Mouse (Mus musculus) neural tube, embryonic 13.5 days (tissue): ENCODE results near the gene 1700129C05Rik. TPM values are rescaled to one million over a fixed set of nuclear protein-coding genes. Genes with fewer than 3 reads are reported as not detected.

ENCODE experiments used
- ATAC-seq: fragments of 200-750 bp; cut with Nextera tagmentation; 2 replicates; pipeline ENCODE4 v1.8.0; 2017; ENCODE audit warnings: low read depth, mild to moderate bottlenecking, moderate TSS enrichment, moderate library complexity
- H3K27ac ChIP-seq: fragments of 300-500 bp; sonication (generic); replicated peaks from 2 replicates; pipeline ENCODE4 v1.5.1; 2015; ENCODE audit warnings: moderate library complexity, mild to moderate bottlenecking, inconsistent platforms
- H3K27me3 ChIP-seq: fragments of 300-500 bp; sonication (generic); 2 replicates; pipeline ENCODE4 v1.6.1; 2015; ENCODE audit warnings: mild to moderate bottlenecking, inconsistent platforms
- H3K36me3 ChIP-seq: fragments of 300-500 bp; sonication (generic); 2 replicates; pipeline ENCODE4 v1.6.1; 2015; ENCODE audit warnings: mild to moderate bottlenecking, inconsistent platforms
- H3K4me1 ChIP-seq: fragments of 300-500 bp; sonication (generic); replicated peaks from 2 replicates; pipeline ENCODE4 v1.6.1; 2015; ENCODE audit warnings: inconsistent platforms
- H3K4me2 ChIP-seq: fragments of 300-500 bp; sonication (generic); 2 replicates; pipeline ENCODE4 v1.6.1; 2015; ENCODE audit warnings: inconsistent platforms, mild to moderate bottlenecking, moderate library complexity
- H3K4me3 ChIP-seq: fragments of 300-500 bp; sonication (generic); 2 replicates; pipeline ENCODE4 v1.5.1; 2015; ENCODE audit warnings: mild to moderate bottlenecking, inconsistent platforms
- H3K9ac ChIP-seq: fragments of 300-500 bp; sonication (generic); 2 replicates; pipeline ENCODE4 v1.6.1; 2015; ENCODE audit warnings: moderate library complexity, mild to moderate bottlenecking, inconsistent platforms
- H3K9me3 ChIP-seq: fragments of 300-500 bp; sonication (generic); 2 replicates; pipeline ENCODE4 v1.6.1; 2016; ENCODE audit warnings: inconsistent platforms
- WGBS: fragments of 180-500 bp; shearing (Covaris S2); methylation state at CpG from one replicate; pipeline ENCODE4 v1.1.7; 2015; 5-methylcytosine and 5-hydroxymethylcytosine counted together
- polyA plus RNA-seq: library from polyadenylated mRNA; unstranded; fragments of >200 nt; fragmentation: Nextera tagmentation; extraction: Ambion mirVana; gene quantifications from 2 replicates; pipeline ENCODE4 v1.2.1, GENCODE M21; 2015

Gene 1700129C05Rik
- polyA plus RNA-seq = not detected in 2 replicates

DNA sequence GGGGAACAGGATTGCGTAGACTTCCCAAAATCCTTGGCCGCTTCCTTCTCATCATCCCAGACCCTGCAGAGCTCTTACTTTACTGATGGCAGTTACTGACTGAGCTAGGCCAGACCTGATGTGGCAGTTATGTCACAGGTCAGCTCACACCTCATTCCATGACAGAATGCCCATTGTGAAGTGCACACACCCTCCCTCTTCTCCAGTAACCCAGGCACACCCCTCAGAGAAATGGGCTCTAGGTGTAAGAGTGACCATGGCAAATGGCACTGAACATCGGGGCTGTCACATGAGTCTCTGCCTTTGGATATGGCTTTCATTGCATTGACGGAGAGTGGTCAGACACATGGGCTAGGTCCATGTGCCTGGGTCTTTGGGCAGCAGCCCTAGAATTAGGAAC is at the start of gene 1700129C05Rik:
1700129C05Rik (minus strand) TSS at position 101 of the 400 bp plus-strand sequence.
- no peak for ATAC-seq
- H3K9ac ChIP-seq = no peak within 1 kb of the TSS

DNA sequence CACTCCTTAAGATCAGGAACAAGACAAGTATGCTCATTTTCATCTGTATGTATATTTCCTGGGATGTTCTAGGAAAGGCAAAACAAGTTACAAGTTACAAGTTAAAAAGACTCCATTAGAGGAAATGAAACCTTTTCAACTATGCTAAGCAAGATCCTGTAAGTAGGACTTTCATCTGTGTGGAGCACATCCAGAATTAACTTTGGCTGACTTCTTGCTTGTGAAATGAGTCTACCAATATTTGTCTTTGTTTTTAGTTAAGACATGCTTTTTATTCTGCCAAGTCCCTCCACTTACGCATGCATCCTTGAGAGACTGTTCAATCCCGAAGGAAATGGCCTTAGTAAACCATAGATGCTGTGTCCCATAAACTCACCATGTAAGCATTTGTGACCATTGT is 43.4 kb upstream of the 1700129C05Rik start:
- H3K36me3 ChIP-seq = no peaks in the 10 kb centered on the region
- no peaks in the 10 kb centered on the region for H3K4me1 ChIP-seq
- ATAC-seq = no peak
- WGBS = 79% methylated on average over 2 of the region's 2 CpGs
- H3K27ac ChIP-seq = no peak overlapping the region
- no peak overlapping the region for H3K9ac ChIP-seq
- no peaks in the 10 kb centered on the region for H3K9me3 ChIP-seq
- no peaks in the 10 kb centered on the region for H3K27me3 ChIP-seq
- no peak overlapping the region for H3K4me2 ChIP-seq
- no peak overlapping the region for H3K4me3 ChIP-seq

More for the DNA sequence above, at the start of gene 1700129C05Rik:
- Histone ChIP-seq H3K4me2 (no peak within 1 kb of the TSS), H3K27ac (no peak within 1 kb of the TSS), H3K9me3 (no peaks in the 10 kb centered on the region), H3K4me1 (no peaks in the 10 kb centered on the region), H3K27me3 (no peaks in the 10 kb centered on the region), H3K36me3 (no peaks in the 10 kb centered on the region), H3K4me3 (no peak within 1 kb of the TSS)
- 92% methylated on average over 4 of the region's 4 CpGs for WGBS

DNA sequence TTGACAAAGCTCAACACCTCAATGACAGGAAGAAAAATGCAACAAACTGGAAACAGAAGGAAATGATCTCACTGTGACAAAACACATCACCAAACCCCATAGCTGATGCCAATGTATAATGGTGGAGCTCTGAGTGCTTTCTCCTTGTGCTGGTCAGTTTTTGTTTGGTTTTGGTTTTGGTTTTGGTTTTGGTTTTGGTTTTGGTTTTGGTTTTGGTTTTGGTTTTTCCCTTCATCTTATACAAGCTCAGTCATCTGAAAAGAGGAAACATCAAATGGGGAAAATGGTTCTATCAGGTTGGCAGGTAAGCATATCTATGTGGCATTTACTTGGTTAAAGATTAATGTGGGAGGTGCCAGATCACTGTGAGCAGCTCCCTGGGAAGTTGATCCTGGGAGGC is 42.8 kb upstream of the 1700129C05Rik start:
- Histone ChIP-seq H3K4me3 (no peak overlapping the region), H3K27me3 (no peaks in the 10 kb centered on the region), H3K36me3 (no peaks in the 10 kb centered on the region), H3K27ac (no peak overlapping the region), H3K4me2 (no peak overlapping the region), H3K4me1 (no peaks in the 10 kb centered on the region), H3K9me3 (no peaks in the 10 kb centered on the region), H3K9ac (no peak overlapping the region)
- ATAC-seq = no peak

DNA sequence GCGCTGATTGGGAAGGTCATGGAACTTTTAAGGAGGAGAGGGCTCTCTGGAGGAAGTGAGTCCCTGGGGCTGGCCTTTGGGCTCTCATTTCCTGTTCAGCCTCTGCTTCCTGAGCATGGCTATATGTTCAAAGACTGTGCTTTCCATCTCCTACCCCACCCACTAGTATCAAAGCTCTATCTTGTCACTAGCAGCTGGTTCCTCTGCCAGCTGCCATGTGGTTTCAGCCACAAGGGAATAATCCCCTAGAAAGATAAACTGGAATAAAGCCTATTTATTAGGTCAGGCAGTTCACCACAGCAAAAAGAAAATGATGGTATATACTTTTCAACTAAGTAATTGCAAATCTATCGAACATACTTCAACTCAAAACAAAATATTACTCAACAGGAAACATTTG is 40.0 kb upstream of the 1700129C05Rik start:
- H3K9me3 ChIP-seq = no peaks in the 10 kb centered on the region
- H3K36me3 ChIP-seq = no peaks in the 10 kb centered on the region
- H3K4me1 ChIP-seq = no peaks in the 10 kb centered on the region
- ATAC-seq = no peak
- H3K4me3 ChIP-seq = no peak overlapping the region
- H3K9ac ChIP-seq = no peak overlapping the region
- H3K27ac ChIP-seq = no peak overlapping the region
- no peak overlapping the region for H3K4me2 ChIP-seq
- no peaks in the 10 kb centered on the region for H3K27me3 ChIP-seq
- WGBS = 79% methylated on average over 2 of the region's 2 CpGs

DNA sequence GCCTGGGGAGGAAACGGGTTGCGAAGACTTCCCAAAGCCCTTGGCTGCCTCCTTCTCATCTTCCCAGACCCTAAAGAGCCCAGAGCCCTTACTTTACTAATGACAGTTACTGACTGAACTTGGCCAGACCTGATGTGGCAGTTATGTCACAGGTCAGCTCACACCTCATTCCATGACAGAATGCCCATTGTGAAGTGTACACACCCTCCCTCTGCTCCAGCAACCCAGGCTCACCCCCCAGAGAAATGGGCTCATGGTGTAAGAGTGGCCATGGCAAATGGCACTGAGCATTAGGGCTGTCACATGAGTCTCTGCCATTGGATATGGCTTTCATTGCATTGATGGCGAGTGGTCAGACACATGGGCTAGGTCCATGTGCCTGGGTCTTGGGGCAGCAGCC is 36.0 kb upstream of the 1700129C05Rik start, which contains the start of gene Gm5142:
Gm5142 (minus strand) TSS at position 101 of the 400 bp plus-strand sequence.
- Histone ChIP-seq H3K27ac (no peak within 1 kb of the TSS), H3K36me3 (no peaks in the 10 kb centered on the region), H3K4me3 (no peak within 1 kb of the TSS), H3K27me3 (no peaks in the 10 kb centered on the region), H3K4me2 (no peak within 1 kb of the TSS), H3K4me1 (no peaks in the 10 kb centered on the region), H3K9me3 (no peaks in the 10 kb centered on the region), H3K9ac (no peak within 1 kb of the TSS)
- 87% methylated on average over 3 of the region's 3 CpGs for WGBS
- ATAC-seq = no peak

DNA sequence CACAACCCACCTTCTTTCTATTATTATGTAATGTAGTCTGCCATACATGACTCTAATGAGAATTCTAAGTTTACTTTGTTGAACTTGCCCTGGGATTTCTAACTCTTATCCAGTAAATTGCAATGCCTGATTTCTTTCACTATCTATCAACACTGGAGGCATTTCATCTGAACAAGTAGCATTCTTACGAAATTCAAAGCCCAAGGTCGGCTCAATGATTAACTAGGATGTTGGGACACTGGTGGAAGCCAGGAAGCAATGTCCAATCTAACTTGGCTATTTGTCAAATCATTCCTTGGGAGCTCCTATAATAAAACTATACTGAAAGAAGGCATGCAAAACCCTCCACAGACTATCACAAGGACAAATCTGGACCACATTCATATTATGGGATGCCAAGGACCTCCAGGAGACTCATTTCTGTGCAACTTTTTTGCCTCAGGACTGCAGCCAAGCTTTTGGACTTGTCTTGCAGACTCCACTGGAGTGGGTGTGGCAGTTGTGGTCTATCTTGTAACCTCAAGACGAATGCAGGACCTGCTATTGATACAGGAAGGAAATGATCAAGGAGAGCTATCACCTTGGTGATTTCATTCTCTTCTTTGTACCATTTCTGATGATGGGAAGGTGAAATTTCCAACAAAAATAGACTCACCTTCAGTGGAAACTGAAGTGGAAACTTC is 14.5 kb upstream of the 1700129C05Rik start:
- Histone ChIP-seq H3K4me3 (no peak overlapping the region), H3K27me3 (no peaks in the 10 kb centered on the region), H3K36me3 (no peaks in the 10 kb centered on the region), H3K4me2 (no peak overlapping the region), H3K27ac (no peak overlapping the region), H3K9me3 (no peaks in the 10 kb centered on the region), H3K9ac (no peak overlapping the region), H3K4me1 (no peaks in the 10 kb centered on the region)
- no peak for ATAC-seq
- 75% methylated on average over 3 of the region's 3 CpGs for WGBS

DNA sequence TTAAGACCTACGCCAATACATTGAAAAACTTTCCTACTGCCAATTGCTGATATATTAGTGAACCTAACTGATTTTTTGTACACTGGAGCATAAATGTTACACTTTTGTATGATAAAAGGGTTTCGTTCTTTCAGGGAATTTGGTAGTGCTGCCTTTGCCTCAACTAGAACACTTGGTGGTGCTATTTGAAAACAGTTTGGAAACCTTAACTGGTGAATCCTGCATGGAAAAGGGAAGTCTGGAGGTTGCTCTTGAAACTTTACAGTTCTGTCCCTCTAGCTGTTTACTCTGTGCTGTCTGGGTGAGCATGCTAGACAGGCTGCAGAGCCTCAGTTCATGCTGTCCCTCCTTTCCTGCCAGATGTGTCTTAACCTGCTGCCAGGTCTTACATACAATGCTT is 12.9 kb upstream of the 1700129C05Rik start:
- no peaks in the 10 kb centered on the region for H3K27me3 ChIP-seq
- H3K36me3 ChIP-seq = no peaks in the 10 kb centered on the region
- H3K4me1 ChIP-seq = no peaks in the 10 kb centered on the region
- H3K9me3 ChIP-seq = no peaks in the 10 kb centered on the region
- H3K9ac ChIP-seq = no peak overlapping the region
- ATAC-seq = no peak
- WGBS = 86% methylated on average over 2 of the region's 2 CpGs
- H3K4me2 ChIP-seq = no peak overlapping the region
- H3K27ac ChIP-seq = no peak overlapping the region
- no peak overlapping the region for H3K4me3 ChIP-seq

DNA sequence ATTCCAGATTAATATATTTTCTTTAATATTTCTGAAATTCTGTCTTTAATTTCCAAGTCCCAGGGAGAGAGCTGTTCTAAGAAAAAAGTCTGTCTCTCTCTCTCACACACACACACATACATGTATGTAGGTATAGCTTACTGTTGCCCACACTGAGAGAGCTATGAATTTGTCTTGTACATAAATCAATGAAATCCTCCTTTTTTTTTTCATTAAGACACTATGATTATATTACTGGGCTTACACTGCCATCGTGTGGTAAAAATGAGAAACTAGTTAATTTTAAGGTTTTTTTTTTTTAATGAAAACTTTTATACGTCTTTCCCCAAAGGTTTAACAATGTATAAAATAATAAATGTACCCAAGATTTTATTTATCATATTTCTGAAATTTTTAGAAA is 28.4 kb downstream of the 1700129C05Rik start:
- Histone ChIP-seq H3K4me3 (no peak overlapping the region), H3K9ac (no peak overlapping the region), H3K4me1 (no peaks in the 10 kb centered on the region), H3K36me3 (no peaks in the 10 kb centered on the region), H3K27me3 (no peaks in the 10 kb centered on the region), H3K27ac (no peak overlapping the region), H3K9me3 (no peaks in the 10 kb centered on the region), H3K4me2 (no peak overlapping the region)
- 8% methylated on average over 2 of the region's 2 CpGs for WGBS
- ATAC-seq = no peak

DNA sequence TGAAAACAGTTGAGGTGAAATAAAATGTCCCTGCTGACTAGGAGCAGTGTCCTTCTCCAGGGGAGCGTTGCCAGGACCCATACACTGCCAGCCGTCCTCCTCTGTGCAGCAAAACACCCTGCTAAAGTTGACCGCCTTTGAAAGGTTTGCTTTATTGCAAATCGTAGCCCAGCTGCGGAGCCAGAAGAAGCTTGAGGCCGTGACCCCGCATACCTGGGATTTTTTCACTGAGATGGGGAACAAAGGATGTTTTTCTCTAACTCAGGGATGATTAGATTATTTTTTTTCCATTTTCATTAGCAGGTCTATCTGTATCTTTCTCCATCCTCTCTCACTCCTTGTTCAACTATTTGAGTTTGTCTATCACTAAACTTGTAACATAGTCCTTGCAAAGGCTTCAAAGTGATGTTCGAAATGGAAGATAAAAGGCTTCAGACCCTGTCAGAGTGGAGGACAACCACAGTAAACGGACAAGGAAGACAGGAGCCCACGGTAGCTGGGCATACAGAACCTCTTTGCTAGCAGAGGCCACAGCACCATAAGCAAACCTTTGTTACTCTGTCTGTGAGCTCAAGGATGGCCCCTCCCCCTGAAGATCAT is 38.6 kb downstream of the 1700129C05Rik start:
- H3K9me3 ChIP-seq = no peaks in the 10 kb centered on the region
- no peaks in the 10 kb centered on the region for H3K36me3 ChIP-seq
- H3K4me1 ChIP-seq = no peaks in the 10 kb centered on the region
- no peak overlapping the region for H3K9ac ChIP-seq
- no peak for ATAC-seq
- no peak overlapping the region for H3K4me3 ChIP-seq
- no peak overlapping the region for H3K4me2 ChIP-seq
- H3K27me3 ChIP-seq = no peaks in the 10 kb centered on the region
- 30% methylated on average over 10 of the region's 10 CpGs for WGBS
- H3K27ac ChIP-seq = no peak overlapping the region

DNA sequence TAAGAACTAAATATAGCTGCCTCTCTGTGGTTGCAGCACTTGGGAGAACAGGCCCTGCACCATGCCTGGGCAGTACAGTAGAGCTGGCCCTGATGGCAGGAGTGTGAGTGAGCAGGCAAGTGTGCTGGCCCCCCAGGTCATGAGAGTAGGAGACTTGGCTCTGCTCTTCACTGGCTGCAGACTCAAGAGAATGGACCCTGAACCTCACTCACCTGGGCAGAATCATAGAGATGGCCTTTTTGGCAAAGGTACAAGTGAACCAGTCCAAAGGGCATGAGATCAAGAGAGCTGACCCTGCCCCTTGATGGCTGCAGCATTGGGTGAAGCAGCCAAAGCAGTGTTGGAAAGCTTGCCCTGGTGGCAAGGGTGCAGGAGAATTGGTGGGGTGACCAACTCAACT is 49.1 kb downstream of the 1700129C05Rik start:
- Histone ChIP-seq H3K4me2 (no peak overlapping the region), H3K27me3 (no peaks in the 10 kb centered on the region), H3K4me3 (no peak overlapping the region), H3K9ac (no peak overlapping the region), H3K27ac (no peak overlapping the region), H3K9me3 (no peaks in the 10 kb centered on the region), H3K36me3 (no peaks in the 10 kb centered on the region), H3K4me1 (no peaks in the 10 kb centered on the region)
- ATAC-seq = no peak

DNA sequence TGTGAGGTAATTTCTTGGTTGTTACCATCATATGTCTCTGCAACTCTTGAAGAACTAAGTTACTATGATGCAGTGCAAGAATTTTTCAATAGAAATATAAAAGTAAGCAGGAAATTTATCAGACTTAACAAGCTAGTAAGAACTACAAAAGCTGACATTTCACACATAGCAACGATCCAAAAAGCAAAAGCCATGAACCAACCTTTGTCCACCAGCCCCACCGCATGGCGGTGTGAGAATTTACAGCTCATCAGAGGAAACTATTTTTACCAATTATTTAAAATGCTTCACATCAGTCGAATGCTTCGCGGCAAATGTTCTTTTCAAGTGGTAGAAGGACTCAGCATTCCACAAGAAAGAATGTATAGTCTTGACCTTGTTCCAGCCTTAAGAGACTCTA is 58.3 kb downstream of the 1700129C05Rik start:
- Histone ChIP-seq H3K27me3 (no peaks in the 10 kb centered on the region), H3K4me3 (no peak overlapping the region), H3K4me2 (no peak overlapping the region), H3K9me3 (no peaks in the 10 kb centered on the region), H3K27ac (no peak overlapping the region), H3K9ac (no peak overlapping the region), H3K36me3 (no peaks in the 10 kb centered on the region), H3K4me1 (no peaks in the 10 kb centered on the region)
- WGBS = 42% methylated on average over 6 of the region's 6 CpGs
- ATAC-seq = no peak
